Mouse (Mus musculus) limb, embryonic 11.5 days (tissue): ENCODE results near the gene Ano6. TPM values are rescaled to one million over a fixed set of nuclear protein-coding genes. Genes with fewer than 3 reads are reported as not detected.

Experiments used
- ATAC-seq: fragments of 200-750 bp; cut with Nextera tagmentation; 2 replicates; pipeline ENCODE4 v1.8.0; 2017; ENCODE audit warnings: low read depth; ENCODE audit not compliant: insufficient number of reproducible peaks, low FRiP score, low TSS enrichment
- DNase-seq: peaks from one replicate; pipeline ENCODE4 v3.0.0-alpha.2; 2015; ENCODE audit warnings: low spot score
- H3K27ac ChIP-seq: fragments of 300-500 bp; sonication (generic); replicated peaks from 2 replicates; pipeline ENCODE4 v1.5.1; 2014; ENCODE audit warnings: low read depth, mild to moderate bottlenecking, low read length
- H3K27me3 ChIP-seq: fragments of 300-500 bp; sonication (generic); 2 replicates; pipeline ENCODE4 v1.6.1; 2014; ENCODE audit warnings: mild to moderate bottlenecking, low read length, mixed read lengths; ENCODE audit not compliant: control insufficient read depth, insufficient read depth
- H3K36me3 ChIP-seq: fragments of 300-500 bp; sonication (generic); 2 replicates; pipeline ENCODE4 v1.6.1; 2014; ENCODE audit warnings: mild to moderate bottlenecking, low read length, moderate library complexity, mixed read lengths; ENCODE audit not compliant: control insufficient read depth, insufficient read depth
- H3K4me1 ChIP-seq: fragments of 300-500 bp; sonication (generic); 2 replicates; pipeline ENCODE4 v1.6.1; 2014; ENCODE audit warnings: low read length, mixed read lengths; ENCODE audit not compliant: control insufficient read depth, insufficient read depth
- H3K4me2 ChIP-seq: fragments of 300-500 bp; sonication (generic); 2 replicates; pipeline ENCODE4 v1.6.1; 2014; ENCODE audit warnings: low read depth, mild to moderate bottlenecking, moderate library complexity; ENCODE audit not compliant: severe bottlenecking
- H3K4me3 ChIP-seq: fragments of 300-500 bp; sonication (generic); 2 replicates; pipeline ENCODE4 v1.5.1; 2014; ENCODE audit warnings: low read depth, low read length
- H3K9ac ChIP-seq: fragments of 300-500 bp; sonication (generic); 2 replicates; pipeline ENCODE4 v1.6.1; 2014; ENCODE audit warnings: mild to moderate bottlenecking, low read length
- H3K9me3 ChIP-seq: fragments of 300-500 bp; sonication (generic); 2 replicates; pipeline ENCODE4 v1.6.1; 2016; ENCODE audit warnings: low read length; ENCODE audit not compliant: control insufficient read depth
- WGBS: fragments of 180-500 bp; shearing (Covaris S2); extraction: QIAGEN DNeasy Blood & Tissue Kit; methylation state at CpG from one replicate; pipeline ENCODE4 v1.1.7; 2014; 5-methylcytosine and 5-hydroxymethylcytosine counted together
- polyA plus RNA-seq: library from polyadenylated mRNA; unstranded; fragments of >200 nt; fragmentation: Nextera tagmentation; extraction: Ambion mirVana; gene quantifications from 2 replicates; pipeline ENCODE4 v1.2.1, GENCODE M21; 2014

Ano6 gene
- polyA plus RNA-seq, 1 experiment from 2014 or later, result 41.9 TPM

- no peak for DNase-seq
- Histone ChIP-seq H3K9me3 (no peaks in the 10 kb centered on the region), H3K4me3 (no peak overlapping the region), H3K9ac (no peak overlapping the region), H3K27ac (no peak overlapping the region), H3K27me3 (no peaks in the 10 kb centered on the region), H3K4me1 (peaks cover 19% of the 10 kb centered on the region), H3K36me3 (no peaks in the 10 kb centered on the region), H3K4me2 (no peak overlapping the region)
- ATAC-seq, result no peak
- 88% methylated on average over 3 of the region's 3 CpGs for WGBS
Observed at GRCm38 (mm10) chr15:95807908-95808307, 17.3 kb downstream of the Ano6 start.

GRCm38 (mm10) chr15:95810357-95810761 lies 19.7 kb downstream of the Ano6 start:
- Histone ChIP-seq H3K4me2 (no peak overlapping the region), H3K9ac (no peak overlapping the region), H3K27ac (no peak overlapping the region), H3K4me1 (peaks cover 3% of the 10 kb centered on the region; the same call in 1 of the 2 replicates), H3K27me3 (no peaks in the 10 kb centered on the region), H3K36me3 (no peaks in the 10 kb centered on the region), H3K9me3 (no peaks in the 10 kb centered on the region), H3K4me3 (no peak overlapping the region)
- ATAC-seq (no peak), DNase-seq (no peak)
- 92% methylated on average over 4 of the region's 4 CpGs for WGBS

- Histone ChIP-seq H3K4me3 (no peak overlapping the region), H3K36me3 (no peaks in the 10 kb centered on the region), H3K4me1 (no peaks in the 10 kb centered on the region), H3K9ac (no peak overlapping the region), H3K4me2 (no peak overlapping the region), H3K27ac (no peak overlapping the region), H3K27me3 (no peaks in the 10 kb centered on the region), H3K9me3 (no peaks in the 10 kb centered on the region)
- ATAC-seq (no peak), DNase-seq (no peak)
- 92% methylated on average over 8 of the region's 8 CpGs for WGBS
Observed at GRCm38 (mm10) chr15:95812821-95813571, 22.4 kb downstream of the Ano6 start.

DNA sequence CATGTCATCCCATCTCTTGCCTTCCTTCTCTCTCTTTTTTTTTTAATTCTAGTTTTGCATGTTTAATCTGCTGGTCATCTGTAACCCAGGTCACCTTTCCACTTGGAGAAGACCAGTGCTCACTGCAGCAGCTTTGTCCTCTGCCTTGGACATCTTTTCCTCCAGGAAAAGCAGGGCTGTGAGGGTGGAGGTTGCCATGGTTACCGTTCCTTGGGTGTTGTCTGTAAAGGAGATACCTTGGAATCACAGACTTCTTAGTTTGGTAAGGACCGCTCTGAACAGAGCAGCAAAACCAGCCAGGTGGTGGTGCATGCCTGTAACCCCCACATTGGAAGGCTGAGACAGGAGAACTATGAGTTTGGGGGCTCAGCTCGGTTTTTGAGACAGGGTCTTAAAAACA lies 26.9 kb downstream of the Ano6 start:
- H3K9ac ChIP-seq, result no peak overlapping the region
- no peaks in the 10 kb centered on the region for H3K27me3 ChIP-seq
- no peaks in the 10 kb centered on the region for H3K4me1 ChIP-seq
- WGBS, result 86% methylated on average over 3 of the region's 3 CpGs
- H3K27ac ChIP-seq, result no peak overlapping the region
- no peaks in the 10 kb centered on the region; the same call in 1 of the 2 replicates for H3K36me3 ChIP-seq
- DNase-seq (no peak), ATAC-seq (no peak)
- H3K4me2 ChIP-seq, result no peak overlapping the region
- no peak overlapping the region for H3K4me3 ChIP-seq
- H3K9me3 ChIP-seq, result no peaks in the 10 kb centered on the region

DNA sequence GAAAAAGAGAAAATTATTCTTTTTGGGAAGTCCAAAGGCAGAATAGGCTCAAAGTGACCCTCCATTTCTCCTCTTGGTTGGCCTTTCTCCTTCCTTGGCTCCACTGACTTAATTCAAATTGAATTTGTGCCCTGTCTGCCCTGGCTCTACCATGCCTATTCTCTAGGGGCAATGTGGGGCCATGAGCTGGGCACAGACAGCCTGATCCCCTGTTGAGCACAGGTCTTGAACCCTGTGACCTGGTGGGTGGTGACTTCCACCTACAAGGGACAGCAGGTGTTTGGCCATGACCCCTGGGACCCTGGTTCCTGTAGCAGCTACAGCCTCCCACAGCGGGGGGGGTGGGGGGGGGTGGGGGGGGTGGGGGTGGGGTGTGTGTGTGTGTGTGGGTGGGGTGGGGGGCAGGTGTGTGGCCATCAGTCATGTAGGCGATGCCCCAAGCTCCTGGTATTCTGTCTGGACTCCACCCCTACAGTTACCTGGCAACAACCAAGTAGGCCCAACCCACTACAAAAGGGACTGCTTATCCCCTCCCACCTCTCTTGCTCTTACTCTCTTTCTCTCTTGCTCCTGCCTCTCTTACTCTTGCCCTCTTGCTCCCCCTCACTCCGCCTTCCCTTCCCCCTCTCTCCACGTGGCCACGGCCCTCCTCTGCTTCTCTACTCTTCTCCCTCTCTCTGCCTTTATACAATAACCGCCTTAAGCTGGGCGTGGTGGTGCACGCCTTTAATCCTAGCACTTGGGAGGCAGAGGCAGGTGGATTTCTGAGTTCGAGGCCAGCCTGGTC lies 28.8 kb downstream of the Ano6 start:
- no peak for DNase-seq
- Histone ChIP-seq H3K4me1 (no peaks in the 10 kb centered on the region), H3K4me2 (no peak overlapping the region), H3K36me3 (no peaks in the 10 kb centered on the region; the same call in 1 of the 2 replicates), H3K9ac (no peak overlapping the region), H3K27me3 (no peaks in the 10 kb centered on the region), H3K4me3 (no peak overlapping the region), H3K27ac (no peak overlapping the region), H3K9me3 (no peaks in the 10 kb centered on the region)
- WGBS, result 86% methylated on average over 9 of the region's 9 CpGs
- no peak for ATAC-seq

DNA sequence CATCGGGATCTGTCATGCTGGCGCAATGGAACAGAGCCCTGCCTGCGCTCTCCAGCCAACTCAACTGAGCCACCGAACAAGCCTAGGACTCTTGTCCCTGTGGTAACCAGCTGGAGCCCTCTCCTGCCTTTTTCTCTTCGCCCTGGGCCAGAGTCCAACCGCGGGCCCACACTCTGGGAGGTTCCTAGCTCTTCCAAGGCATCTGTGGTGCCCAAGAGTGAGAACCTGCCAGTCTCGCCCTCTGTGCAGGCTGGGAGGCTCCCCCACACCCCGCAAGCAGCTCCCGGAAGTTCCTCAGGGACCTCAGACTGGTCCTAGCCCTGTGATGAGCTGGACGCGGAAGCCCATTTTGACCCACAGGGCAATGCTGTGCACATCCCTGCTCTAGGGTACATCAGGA lies 29.5 kb downstream of the Ano6 start:
- no peak for ATAC-seq
- Histone ChIP-seq H3K4me1 (no peaks in the 10 kb centered on the region), H3K9ac (no peak overlapping the region), H3K36me3 (no peaks in the 10 kb centered on the region; the same call in 1 of the 2 replicates), H3K27me3 (no peaks in the 10 kb centered on the region), H3K9me3 (no peaks in the 10 kb centered on the region), H3K27ac (no peak overlapping the region), H3K4me2 (no peak overlapping the region), H3K4me3 (no peak overlapping the region)
- DNase-seq, result no peak
- 95% methylated on average over 12 of the region's 12 CpGs for WGBS

DNA sequence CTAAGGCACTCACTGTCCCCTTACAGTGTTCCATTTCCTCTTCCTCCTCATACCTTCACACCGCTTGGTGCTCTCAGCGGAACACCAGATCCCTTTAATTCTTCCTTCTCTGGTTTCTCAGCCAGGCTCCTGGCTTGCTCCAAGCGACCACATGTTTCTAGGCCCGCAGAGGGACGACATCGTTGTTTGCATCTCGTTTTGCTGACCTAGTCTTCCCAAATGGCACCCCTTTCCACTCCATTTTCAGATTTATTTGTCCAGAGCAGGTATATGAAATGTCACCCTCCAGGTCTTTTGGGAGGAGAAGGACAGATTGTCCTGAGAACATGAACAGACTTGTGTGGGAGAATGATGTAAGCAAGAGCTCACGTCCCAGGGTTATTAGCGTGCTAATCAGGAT lies 30.0 kb downstream of the Ano6 start:
- no peaks in the 10 kb centered on the region; the same call in 1 of the 2 replicates for H3K36me3 ChIP-seq
- H3K27me3 ChIP-seq, result no peaks in the 10 kb centered on the region
- H3K4me1 ChIP-seq, result no peaks in the 10 kb centered on the region
- no peak overlapping the region for H3K9ac ChIP-seq
- 85% methylated on average over 9 of the region's 9 CpGs for WGBS
- DNase-seq (no peak), ATAC-seq (no peak)
- no peaks in the 10 kb centered on the region for H3K9me3 ChIP-seq
- H3K4me2 ChIP-seq, result no peak overlapping the region
- H3K27ac ChIP-seq, result no peak overlapping the region
- no peak overlapping the region for H3K4me3 ChIP-seq

GRCm38 (mm10) chr15:95822099-95822498 lies 31.5 kb downstream of the Ano6 start:
- no peak for DNase-seq
- 88% methylated on average over 9 of the region's 9 CpGs for WGBS

More at GRCm38 (mm10) chr15:95822099-95822498, 31.5 kb downstream of the Ano6 start:
- H3K4me1 ChIP-seq, result peaks cover 4% of the 10 kb centered on the region; the same call in 1 of the 2 replicates
- ATAC-seq, result no peak
- H3K27me3 ChIP-seq, result no peaks in the 10 kb centered on the region
- H3K9me3 ChIP-seq, result no peaks in the 10 kb centered on the region
- H3K27ac ChIP-seq, result no peak overlapping the region
- no peaks in the 10 kb centered on the region; the same call in 1 of the 2 replicates for H3K36me3 ChIP-seq
- no peak overlapping the region for H3K4me2 ChIP-seq
- H3K9ac ChIP-seq, result no peak overlapping the region
- no peak overlapping the region for H3K4me3 ChIP-seq
